Mouse (Mus musculus) kidney, embryonic 15.5 days (tissue): ENCODE results near the gene Anxa6. TPM values are rescaled to one million over a fixed set of nuclear protein-coding genes. Genes with fewer than 3 reads are reported as not detected.
A peak's percentile ranks its signal among the peaks of the same experiment; 100 is the strongest.

Source experiments
- ATAC-seq: fragments of 200-750 bp; cut with Nextera tagmentation; replicated peaks from 2 replicates; pipeline ENCODE4 v1.8.0; 2017; ENCODE audit warnings: moderate TSS enrichment; ENCODE audit not compliant: low FRiP score
- H3K27ac ChIP-seq: fragments of 300-500 bp; sonication (generic); 2 replicates; pipeline ENCODE4 v1.5.1; 2015; ENCODE audit warnings: mild to moderate bottlenecking, inconsistent platforms
- H3K27me3 ChIP-seq: fragments of 300-500 bp; sonication (generic); 2 replicates; pipeline ENCODE4 v1.6.1; 2015; ENCODE audit warnings: inconsistent platforms
- H3K36me3 ChIP-seq: fragments of 300-500 bp; sonication (generic); 2 replicates; pipeline ENCODE4 v1.6.1; 2015; ENCODE audit warnings: inconsistent platforms
- H3K4me1 ChIP-seq: fragments of 300-500 bp; sonication (generic); 2 replicates; pipeline ENCODE4 v1.6.1; 2015; ENCODE audit warnings: inconsistent platforms
- H3K4me2 ChIP-seq: fragments of 300-500 bp; sonication (generic); 2 replicates; pipeline ENCODE4 v1.6.1; 2015; ENCODE audit warnings: moderate library complexity, mild to moderate bottlenecking, inconsistent platforms
- H3K4me3 ChIP-seq: fragments of 300-500 bp; sonication (generic); replicated peaks from 2 replicates; pipeline ENCODE4 v1.5.1; 2015; ENCODE audit warnings: mild to moderate bottlenecking, inconsistent platforms
- H3K9ac ChIP-seq: fragments of 300-500 bp; sonication (generic); 2 replicates; pipeline ENCODE4 v1.6.1; 2015; ENCODE audit warnings: mild to moderate bottlenecking, inconsistent platforms
- H3K9me3 ChIP-seq: fragments of 300-500 bp; sonication (generic); replicated peaks from 2 replicates; pipeline ENCODE4 v1.6.1; 2016; ENCODE audit warnings: inconsistent platforms
- WGBS: fragments of 180-500 bp; shearing (Covaris S2); methylation state at CpG from one replicate; pipeline ENCODE4 v1.1.7; 2015; ENCODE audit warnings: mixed read lengths; 5-methylcytosine and 5-hydroxymethylcytosine counted together
- polyA plus RNA-seq: library from polyadenylated mRNA; unstranded; fragments of >200 nt; fragmentation: Nextera tagmentation; extraction: Ambion mirVana; gene quantifications from 2 replicates; pipeline ENCODE4 v1.2.1, GENCODE M21; 2015

The Anxa6 gene
- polyA plus RNA-seq, 1 experiment from 2014 or later: 233 TPM

DNA sequence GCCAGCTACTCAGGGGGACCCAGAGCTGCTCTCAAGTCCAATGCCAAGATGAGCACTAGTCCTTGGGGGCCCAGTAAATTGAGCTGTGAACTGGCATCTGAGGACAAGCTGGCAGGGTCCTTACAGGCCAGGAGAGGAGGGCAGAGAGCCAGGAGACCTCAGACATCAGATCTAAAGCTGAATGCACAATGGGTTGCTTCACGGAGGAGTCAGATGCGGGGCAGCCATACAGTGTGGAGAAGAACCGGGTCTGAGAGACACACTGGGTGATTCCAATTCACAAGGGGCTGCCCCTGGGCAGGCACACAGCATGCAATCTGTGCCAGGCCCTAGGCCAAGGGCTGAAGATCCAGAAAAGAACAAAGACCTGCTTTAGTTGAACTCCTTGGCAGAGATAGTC, 18.0 kb downstream of the Anxa6 start:
- no peak overlapping the region for H3K9ac ChIP-seq
- H3K4me3 ChIP-seq: no peak overlapping the region
- WGBS: 87% methylated on average over 3 of the region's 3 CpGs
- peaks cover 23% of the 10 kb centered on the region for H3K4me1 ChIP-seq
- no peaks in the 10 kb centered on the region for H3K27me3 ChIP-seq
- no peak for ATAC-seq
- H3K9me3 ChIP-seq: no peaks in the 10 kb centered on the region
- peak overlapping the region; percentile 28; the same call in 1 of the 2 replicates for H3K27ac ChIP-seq
- H3K4me2 ChIP-seq: no peak overlapping the region
- peaks cover 81% of the 10 kb centered on the region for H3K36me3 ChIP-seq

DNA sequence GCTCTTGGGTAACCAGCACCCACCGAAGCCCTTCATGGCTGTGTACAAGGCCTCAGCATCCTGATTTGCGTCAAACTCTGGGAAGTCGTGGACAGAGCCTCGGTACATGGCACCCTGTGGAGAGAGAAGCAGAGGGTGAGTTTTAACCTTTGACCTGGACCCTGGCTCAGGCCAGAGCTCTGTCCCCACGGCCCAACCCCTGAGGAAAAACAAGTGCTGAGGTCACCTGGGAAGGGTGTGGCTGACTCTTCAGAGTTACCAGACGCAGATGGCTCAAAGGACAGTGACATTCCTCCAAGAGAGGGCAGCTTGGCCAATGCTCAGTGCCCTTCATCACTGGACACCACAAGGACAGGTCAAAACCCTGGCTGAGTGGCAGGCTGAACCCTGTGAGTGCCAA, 19.4 kb downstream of the Anxa6 start:
- 80% methylated on average over 6 of the region's 6 CpGs for WGBS
- Histone ChIP-seq H3K9ac (no peak overlapping the region), H3K4me3 (no peak overlapping the region), H3K9me3 (no peaks in the 10 kb centered on the region), H3K4me1 (peaks cover 20% of the 10 kb centered on the region), H3K4me2 (no peak overlapping the region), H3K27me3 (no peaks in the 10 kb centered on the region), H3K36me3 (peaks cover 81% of the 10 kb centered on the region), H3K27ac (no peak overlapping the region)
- ATAC-seq: 0 out of 2 replicates have a peak, but pooled peaks have one; percentile 33

DNA sequence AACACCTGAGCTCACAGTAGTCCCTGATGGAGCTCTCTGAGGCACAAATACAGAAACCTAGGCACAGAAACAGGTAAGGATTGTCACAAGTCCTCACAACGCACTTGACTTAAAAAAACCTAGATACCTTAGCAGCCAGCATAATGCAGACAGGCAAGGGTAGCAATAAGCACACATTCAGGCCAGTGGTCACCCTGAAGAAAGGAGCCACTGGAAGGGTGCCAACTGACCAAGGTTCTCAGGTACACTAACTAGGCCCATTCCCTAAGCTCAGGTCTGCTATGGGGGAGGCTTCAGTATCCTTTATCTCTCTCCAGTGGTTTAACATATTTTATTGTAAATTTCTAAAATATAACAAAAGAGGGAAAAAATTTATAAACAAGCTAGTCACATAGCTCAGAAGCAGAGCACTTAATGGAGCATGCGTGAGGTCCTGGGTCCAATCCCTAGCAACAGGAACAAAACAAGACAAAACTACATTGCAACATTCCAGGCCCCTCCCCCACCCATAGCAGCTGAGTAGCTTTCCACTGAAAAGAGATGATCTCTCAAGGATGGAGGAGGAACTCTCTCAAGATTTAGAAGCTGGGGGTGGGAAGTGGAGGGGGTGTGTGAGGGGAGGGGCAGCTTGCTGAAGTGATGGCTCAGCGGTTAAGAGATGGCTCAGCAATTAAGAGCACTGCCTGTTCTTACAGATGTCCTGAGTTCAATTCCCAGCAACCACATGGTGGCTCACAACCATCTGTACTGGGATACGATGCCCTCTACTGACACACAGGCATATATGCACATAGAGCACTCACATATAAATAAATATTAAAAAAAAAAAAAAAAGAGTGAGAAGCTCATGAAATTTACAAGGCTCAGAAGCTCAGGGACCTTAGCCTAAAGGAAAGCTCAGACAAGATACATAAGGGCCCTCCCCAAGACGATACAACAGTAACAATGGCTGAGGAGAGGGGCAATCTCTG, 20.4 kb downstream of the Anxa6 start:
- Histone ChIP-seq H3K4me2 (no peak overlapping the region), H3K9ac (no peak overlapping the region), H3K27me3 (no peaks in the 10 kb centered on the region), H3K27ac (peak overlapping the region; percentile 65; the same call in 1 of the 2 replicates), H3K4me1 (peaks cover 20% of the 10 kb centered on the region), H3K4me3 (no peak overlapping the region), H3K36me3 (peaks cover 82% of the 10 kb centered on the region), H3K9me3 (no peaks in the 10 kb centered on the region)
- 70% methylated on average over 5 of the region's 5 CpGs for WGBS
- no peak for ATAC-seq

- H3K36me3 ChIP-seq: peaks cover 91% of the 10 kb centered on the region
- H3K9me3 ChIP-seq: no peaks in the 10 kb centered on the region
- H3K4me1 ChIP-seq: peaks cover 17% of the 10 kb centered on the region
- H3K9ac ChIP-seq: no peak overlapping the region
- WGBS: 66% methylated on average over 3 of the region's 3 CpGs
- no peak overlapping the region for H3K27ac ChIP-seq
- no peak overlapping the region for H3K4me3 ChIP-seq
- no peak for ATAC-seq
- H3K27me3 ChIP-seq: no peaks in the 10 kb centered on the region
- H3K4me2 ChIP-seq: no peak overlapping the region
Observed at GRCm38 (mm10) chr11:55011440-55011839, 21.8 kb downstream of the Anxa6 start.

GRCm38 (mm10) chr11:55008230-55008629, 25.0 kb downstream of the Anxa6 start:
- Histone ChIP-seq H3K36me3 (peaks cover 98% of the 10 kb centered on the region), H3K9ac (no peak overlapping the region), H3K4me2 (no peak overlapping the region), H3K27me3 (no peaks in the 10 kb centered on the region), H3K4me3 (no peak overlapping the region), H3K27ac (no peak overlapping the region), H3K9me3 (no peaks in the 10 kb centered on the region), H3K4me1 (0 out of 2 replicates have a peak, but pooled peaks cover 3% of the 10 kb centered on the region)
- no peak for ATAC-seq
- WGBS: 73% methylated on average over 6 of the region's 6 CpGs

DNA sequence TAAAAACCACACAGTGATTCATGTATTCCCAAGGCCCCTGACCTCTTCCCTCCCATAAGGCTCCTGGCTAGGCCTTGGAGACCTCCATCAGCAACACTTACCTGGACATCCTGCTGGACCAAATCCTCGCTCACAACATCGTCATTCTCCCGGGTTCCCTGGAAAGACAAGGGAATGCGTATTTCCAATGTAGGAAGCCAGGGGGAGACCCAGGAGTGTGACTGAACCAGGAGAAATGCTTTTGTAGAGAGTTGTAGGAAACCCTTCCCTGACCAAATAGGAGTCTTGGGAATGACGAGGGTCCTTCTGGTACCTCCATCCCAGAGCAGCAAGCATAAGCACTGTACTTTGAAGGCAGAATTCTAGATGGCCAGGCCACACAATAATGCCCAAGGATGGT, 27.6 kb downstream of the Anxa6 start:
- ATAC-seq: no peak
- Histone ChIP-seq H3K4me1 (no peaks in the 10 kb centered on the region), H3K36me3 (peaks cover 95% of the 10 kb centered on the region), H3K4me3 (no peak overlapping the region), H3K27me3 (no peaks in the 10 kb centered on the region), H3K4me2 (no peak overlapping the region), H3K9me3 (peaks cover 6% of the 10 kb centered on the region; the same call in 1 of the 2 replicates), H3K27ac (no peak overlapping the region), H3K9ac (no peak overlapping the region)
- WGBS: 80% methylated on average over 5 of the region's 5 CpGs

DNA sequence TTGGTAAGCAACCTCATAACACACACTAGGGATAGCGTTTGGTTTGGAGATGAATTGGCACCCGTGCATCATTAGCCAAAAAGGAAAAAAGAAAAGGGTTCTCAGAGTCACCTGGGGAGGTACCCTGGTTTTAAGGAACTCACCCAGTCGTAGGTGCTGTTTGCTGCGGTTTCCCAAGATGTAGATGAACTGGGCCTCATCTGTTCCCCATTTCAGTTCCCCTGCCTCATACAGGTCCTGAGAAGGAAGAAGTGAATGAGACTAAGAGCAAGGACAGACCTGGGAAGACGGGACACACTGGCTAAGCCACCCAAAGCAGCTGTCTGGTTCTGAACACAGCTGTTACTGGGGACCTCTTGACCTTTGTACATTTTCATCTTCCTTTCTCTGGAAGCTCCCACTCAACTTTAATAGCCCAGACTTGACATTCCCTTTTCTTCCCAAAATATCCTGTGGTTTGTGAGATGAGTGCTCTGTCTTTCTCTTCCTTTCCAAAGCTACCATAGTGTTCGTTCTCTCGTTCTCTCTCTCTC, 28.2 kb downstream of the Anxa6 start:
- Histone ChIP-seq H3K36me3 (peaks cover 95% of the 10 kb centered on the region), H3K4me2 (no peak overlapping the region), H3K9ac (no peak overlapping the region), H3K4me3 (no peak overlapping the region), H3K27ac (no peak overlapping the region), H3K4me1 (no peaks in the 10 kb centered on the region), H3K27me3 (no peaks in the 10 kb centered on the region), H3K9me3 (peaks cover 6% of the 10 kb centered on the region; the same call in 1 of the 2 replicates)
- 79% methylated on average over 7 of the region's 7 CpGs for WGBS
- ATAC-seq: no peak

DNA sequence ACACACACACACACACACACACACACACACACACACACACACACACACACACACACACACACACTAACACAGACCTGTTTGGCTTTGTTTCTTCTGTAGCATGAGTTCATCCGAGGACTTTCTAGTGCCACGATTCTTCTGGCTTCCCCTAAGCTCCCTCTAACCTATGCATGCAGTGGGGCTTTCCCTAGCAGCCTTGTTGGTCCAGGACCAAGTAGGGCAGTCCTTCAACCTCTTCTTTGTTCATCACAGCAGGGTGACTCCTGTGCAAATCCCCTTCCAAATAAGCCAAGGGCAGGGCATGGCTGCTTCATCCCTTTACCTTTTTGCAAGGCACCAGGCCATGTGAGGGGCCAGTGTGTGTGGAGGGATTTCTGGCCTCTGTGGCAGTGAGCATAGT, 34.5 kb downstream of the Anxa6 start:
- peaks cover 87% of the 10 kb centered on the region for H3K36me3 ChIP-seq
- WGBS: 71% methylated on average over 2 of the region's 2 CpGs
- ATAC-seq: no peak

GRCm38 (mm10) chr11:54998284-54998683, 35.0 kb downstream of the Anxa6 start:
- WGBS: 5% methylated on average over 12 of the region's 12 CpGs
- no peaks in the 10 kb centered on the region for H3K27me3 ChIP-seq
- no peak overlapping the region for H3K9ac ChIP-seq
- ATAC-seq: peak; percentile 71
- no peak overlapping the region for H3K4me2 ChIP-seq
- H3K36me3 ChIP-seq: peaks cover 87% of the 10 kb centered on the region
- no peak overlapping the region for H3K27ac ChIP-seq
- H3K4me3 ChIP-seq: no peak overlapping the region
- H3K9me3 ChIP-seq: peaks cover 6% of the 10 kb centered on the region; the same call in 1 of the 2 replicates
- H3K4me1 ChIP-seq: 0 out of 2 replicates have a peak, but pooled peaks cover 2% of the 10 kb centered on the region

More for the DNA sequence above, 34.5 kb downstream of the Anxa6 start:
- Histone ChIP-seq H3K27ac (no peak overlapping the region), H3K9me3 (peaks cover 6% of the 10 kb centered on the region; the same call in 1 of the 2 replicates), H3K4me2 (no peak overlapping the region), H3K9ac (no peak overlapping the region), H3K27me3 (no peaks in the 10 kb centered on the region), H3K4me1 (0 out of 2 replicates have a peak, but pooled peaks cover 2% of the 10 kb centered on the region), H3K4me3 (no peak overlapping the region)

DNA sequence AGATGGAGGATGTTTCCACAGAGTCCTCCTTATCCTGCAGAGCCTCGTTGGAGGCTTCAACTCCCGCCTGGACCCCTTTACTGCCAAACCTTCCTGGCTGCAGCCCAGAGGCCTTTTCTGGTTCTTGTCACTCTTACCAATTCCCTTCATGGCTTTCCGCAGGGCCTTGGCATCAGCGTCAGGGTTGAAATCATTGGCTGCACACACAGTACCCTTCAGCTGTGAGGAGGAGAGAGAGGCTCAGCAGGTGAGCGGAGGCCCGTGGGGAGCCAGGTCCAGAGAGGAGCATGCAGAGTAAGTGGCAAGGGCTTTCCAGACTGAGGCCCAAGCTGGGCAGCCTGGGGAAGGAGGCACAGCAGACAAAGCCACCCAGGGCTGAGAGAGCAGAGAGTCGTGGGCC, 37.1 kb downstream of the Anxa6 start:
- Histone ChIP-seq H3K9me3 (peaks cover 6% of the 10 kb centered on the region; the same call in 1 of the 2 replicates), H3K27ac (no peak overlapping the region), H3K9ac (no peak overlapping the region), H3K4me2 (no peak overlapping the region), H3K36me3 (peaks cover 86% of the 10 kb centered on the region), H3K27me3 (no peaks in the 10 kb centered on the region), H3K4me1 (0 out of 2 replicates have a peak, but pooled peaks cover 2% of the 10 kb centered on the region), H3K4me3 (no peak overlapping the region)
- WGBS: 78% methylated on average over 7 of the region's 7 CpGs
- ATAC-seq: no peak

DNA sequence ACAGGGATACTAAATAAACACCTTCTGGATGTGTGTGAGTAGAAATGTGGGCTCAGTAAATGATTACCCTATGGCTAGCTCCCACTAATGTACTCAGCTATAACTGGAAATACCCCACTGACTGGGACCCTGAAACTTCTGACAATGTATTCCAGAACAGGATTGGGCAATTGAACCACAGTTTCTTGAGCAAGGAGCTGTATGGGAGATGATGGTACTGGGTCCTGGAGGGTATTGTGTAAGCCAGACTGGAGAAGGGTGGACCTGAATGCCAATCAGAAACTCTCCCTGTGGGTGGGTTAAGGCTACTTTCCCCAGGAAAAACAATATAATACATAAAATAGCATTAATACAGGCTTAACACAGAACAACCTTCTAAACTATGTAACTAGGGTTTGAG, 43.3 kb downstream of the Anxa6 start:
- no peak for ATAC-seq
- H3K4me1 ChIP-seq: no peaks in the 10 kb centered on the region
- H3K4me2 ChIP-seq: no peak overlapping the region
- H3K27me3 ChIP-seq: no peaks in the 10 kb centered on the region
- H3K27ac ChIP-seq: no peak overlapping the region
- peaks cover 84% of the 10 kb centered on the region for H3K36me3 ChIP-seq
- no peak overlapping the region for H3K4me3 ChIP-seq
- no peaks in the 10 kb centered on the region for H3K9me3 ChIP-seq
- no peak overlapping the region for H3K9ac ChIP-seq

DNA sequence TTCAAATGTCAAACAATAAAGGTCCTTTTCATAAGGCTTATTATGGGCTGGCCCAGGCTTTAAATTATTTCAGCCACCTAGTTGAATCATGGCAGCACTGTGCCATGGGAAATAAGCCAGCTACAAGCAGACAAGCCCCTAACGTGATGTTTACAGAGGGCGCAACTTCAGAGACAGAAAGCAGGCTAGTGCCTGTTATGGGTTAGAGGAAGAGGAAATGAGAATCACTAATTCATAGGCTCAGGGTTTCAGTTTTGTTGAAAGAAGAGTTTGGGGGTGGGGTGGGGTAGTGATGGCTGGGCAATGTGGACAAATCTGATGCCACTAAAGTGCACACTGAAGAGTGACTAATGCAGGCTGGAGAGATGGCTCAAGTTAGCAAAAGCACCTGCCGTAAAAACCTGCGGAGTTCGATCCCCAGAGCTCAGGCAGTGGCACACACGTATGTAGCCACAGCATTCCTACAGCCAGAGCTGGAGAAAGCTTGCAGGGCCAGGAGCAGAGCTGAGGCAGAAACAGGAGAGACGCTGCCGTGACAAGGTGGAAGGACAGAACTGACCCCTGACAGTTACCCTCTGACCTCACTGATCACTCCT, 44.4 kb downstream of the Anxa6 start:
- H3K4me3 ChIP-seq: no peak overlapping the region
- H3K27me3 ChIP-seq: no peaks in the 10 kb centered on the region
- peaks cover 81% of the 10 kb centered on the region for H3K36me3 ChIP-seq
- H3K9me3 ChIP-seq: no peaks in the 10 kb centered on the region
- ATAC-seq: no peak
- 69% methylated on average over 8 of the region's 8 CpGs for WGBS
- H3K9ac ChIP-seq: no peak overlapping the region
- no peak overlapping the region for H3K4me2 ChIP-seq
- H3K4me1 ChIP-seq: no peaks in the 10 kb centered on the region
- H3K27ac ChIP-seq: no peak overlapping the region
